Mouse (Mus musculus) liver (tissue): Measurements from ENCODE around the gene Vmac.

Experiments used
- DNase-seq: peaks from one replicate; pipeline ENCODE4 v3.0.0-alpha.2; 2020; ENCODE audit warnings: mixed read lengths

Vmac gene

GRCm38 (mm10) chr17:56738221-56738620 lies 20.4 kb upstream of the Vmac start:
- DNase-seq, result no peak

- DNase-seq, result peak; percentile 57
Observed at GRCm38 (mm10) chr17:56736534-56736933, 18.7 kb upstream of the Vmac start.

DNA sequence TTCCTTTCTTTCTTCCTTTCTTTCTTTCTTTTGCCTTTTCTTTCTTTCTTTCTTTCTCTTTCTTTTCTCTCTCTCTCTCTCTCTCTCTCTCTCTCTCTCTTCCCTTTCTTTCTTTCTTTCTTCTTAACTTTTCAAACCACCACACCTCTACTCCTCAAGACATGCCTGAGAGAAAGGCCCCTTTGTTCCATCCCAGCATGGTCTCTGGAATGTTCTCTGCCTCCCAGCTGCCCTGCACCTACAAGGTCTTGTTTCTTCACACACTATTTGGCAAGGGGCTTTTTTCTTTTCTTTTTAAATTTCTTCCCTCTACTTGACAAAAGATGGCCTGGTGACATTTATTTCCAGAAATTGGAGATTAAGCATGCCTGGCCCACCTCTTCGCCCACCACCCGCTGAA lies 11.8 kb upstream of the Vmac start:
- DNase-seq, result no peak

GRCm38 (mm10) chr17:56729151-56729550 lies 11.3 kb upstream of the Vmac start:
- DNase-seq, result no peak

- peak; percentile 33 for DNase-seq
Observed at GRCm38 (mm10) chr17:56728117-56728516, 10.3 kb upstream of the Vmac start.

DNA sequence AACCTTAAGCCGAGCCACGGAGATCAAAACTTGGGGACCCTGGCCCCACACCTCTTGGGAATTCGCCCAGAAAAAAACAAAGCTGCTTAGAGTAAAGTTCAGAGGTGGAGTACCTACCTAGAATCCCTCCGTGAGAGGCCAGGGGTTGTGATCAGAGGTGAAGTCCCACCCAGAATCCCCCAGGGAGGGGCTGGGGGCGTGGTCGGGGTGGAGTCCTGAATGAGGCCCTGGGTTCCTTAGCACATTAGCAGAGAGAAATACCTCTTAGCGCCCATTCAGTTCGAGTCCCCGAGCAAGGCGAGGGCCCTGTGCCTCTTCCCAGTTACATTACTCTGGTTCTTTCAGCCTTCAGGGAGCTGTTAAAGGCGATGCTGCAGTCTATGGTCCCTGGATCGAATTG lies 9.8 kb upstream of the Vmac start:
- DNase-seq, result peak; percentile 66

DNA sequence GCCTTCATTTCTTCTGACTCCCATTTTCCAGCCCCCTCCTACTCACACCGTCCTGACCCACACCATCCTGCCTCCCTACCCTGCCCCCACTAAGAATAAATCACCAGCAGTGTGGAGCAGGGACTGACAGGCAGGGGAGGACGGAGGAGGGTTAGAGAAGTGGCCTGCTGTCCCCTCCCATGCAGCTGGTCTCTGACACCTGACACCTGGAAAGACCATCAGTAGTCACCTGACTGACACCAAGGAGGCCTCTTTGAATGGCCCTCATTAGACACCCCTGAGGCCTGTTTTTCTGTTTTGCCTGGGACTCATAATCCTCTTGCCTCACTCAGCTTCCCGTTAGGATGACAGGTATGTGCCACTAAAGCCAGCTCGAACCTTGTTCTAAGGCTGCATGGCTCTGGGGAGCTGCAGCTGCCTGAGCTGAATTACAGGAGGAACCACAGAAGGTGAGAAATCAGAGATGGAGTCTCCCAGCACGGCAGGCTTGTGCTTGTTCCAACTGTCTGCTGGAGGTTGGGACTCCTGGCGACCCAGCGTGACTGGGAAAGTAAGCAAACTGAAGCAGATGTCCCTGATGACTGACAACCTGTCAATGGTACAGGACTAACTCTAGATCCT lies 9.3 kb upstream of the Vmac start:
- no peak for DNase-seq

DNA sequence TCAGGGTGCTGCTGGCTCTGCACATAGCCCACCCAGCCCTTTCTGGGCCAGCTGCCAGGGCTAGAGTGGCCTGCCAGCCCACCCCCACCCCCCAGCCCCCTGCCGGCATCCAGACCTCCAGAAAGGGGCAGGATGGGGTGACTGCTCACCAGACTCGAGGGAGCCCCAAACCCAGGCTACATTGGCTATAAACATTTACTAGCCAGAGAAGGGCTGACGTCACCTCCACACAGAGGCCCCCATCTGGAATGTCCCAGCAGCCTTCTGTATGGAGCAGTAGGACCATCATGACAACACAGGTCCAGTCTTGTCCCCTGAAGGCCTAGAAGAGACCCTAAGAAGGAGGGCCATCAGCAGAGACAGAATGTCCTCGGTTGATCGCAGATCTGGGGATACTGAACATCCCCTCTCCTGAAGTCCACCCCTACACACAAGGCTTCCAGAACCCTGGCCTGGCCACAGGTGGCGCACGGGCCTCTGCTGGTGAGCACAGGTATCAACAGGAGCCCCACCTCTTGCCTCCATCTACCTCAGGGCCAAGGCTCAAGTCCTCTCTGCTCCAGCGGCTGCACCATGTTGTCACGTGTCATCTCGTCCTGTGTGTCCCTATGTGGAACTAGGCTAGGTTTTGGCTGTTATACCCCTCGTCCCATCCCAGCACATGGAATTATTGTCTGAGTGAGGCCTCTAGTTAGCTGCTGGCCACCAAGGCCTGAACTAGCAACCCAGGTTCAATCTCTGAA lies 5.8 kb upstream of the Vmac start:
- DNase-seq, result no peak

DNA sequence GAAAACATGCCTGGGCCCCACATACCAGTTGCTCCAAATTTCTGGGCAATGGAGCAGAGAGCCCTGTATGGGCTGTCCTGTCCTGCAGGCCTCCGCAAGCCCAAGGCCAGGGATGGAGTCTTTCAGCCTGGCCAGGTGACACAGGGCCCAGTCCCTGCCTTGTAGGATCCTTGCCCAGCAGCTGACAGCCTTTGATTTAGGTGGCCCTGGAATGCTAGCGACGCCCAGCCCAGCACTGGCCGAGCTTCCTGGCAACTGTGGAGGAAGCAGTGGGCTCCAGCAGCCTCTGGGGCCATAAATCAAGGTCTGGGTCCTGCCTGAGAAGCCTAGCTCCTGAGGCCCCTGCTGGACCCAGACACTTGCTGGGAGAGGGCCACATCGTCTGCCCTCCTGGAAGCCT lies 4.6 kb upstream of the Vmac start:
- DNase-seq, result no peak

DNA sequence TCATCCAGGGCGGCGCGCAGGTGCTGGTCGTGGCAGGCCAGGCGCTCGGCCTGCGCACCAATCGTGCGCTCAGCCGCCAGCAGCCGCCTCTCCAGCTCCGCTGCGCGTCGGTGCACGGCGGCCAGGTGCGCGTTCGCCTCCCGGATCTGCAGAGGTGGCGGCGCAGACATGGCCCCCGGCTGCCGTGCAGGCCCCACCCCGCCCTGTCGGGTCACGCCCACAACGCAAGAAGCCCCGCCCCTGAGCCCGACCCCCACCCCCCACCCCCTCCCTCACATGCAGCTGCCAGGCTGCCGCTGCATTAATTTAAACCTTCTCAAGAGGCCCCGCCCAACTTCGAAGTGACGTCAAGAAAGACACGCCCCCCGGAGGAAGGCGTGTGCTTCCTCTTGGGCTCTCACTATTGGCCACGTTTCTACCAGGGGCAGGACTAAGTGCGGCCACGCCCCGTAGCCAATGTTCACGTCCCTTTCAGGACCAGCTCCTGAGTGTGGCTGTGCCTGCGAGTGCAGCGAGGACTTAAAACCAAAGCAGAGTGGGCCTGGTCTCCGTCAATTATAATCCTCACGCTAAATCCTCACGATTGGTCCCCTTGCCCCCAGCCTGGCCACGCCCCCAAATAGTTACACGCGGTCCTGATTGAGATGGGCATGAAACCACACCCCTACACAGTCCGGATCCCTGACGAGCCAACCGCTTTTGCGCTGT lies 1.0 kb downstream of the Vmac start:
- DNase-seq, result peak; percentile 97

GRCm38 (mm10) chr17:56715914-56716654 lies 1.7 kb downstream of the Vmac start:
- DNase-seq, result no peak

GRCm38 (mm10) chr17:56715360-56715759 lies 2.5 kb downstream of the Vmac start:
- no peak for DNase-seq

- no peak for DNase-seq
Observed at GRCm38 (mm10) chr17:56709708-56710107, 8.1 kb downstream of the Vmac start.

DNA sequence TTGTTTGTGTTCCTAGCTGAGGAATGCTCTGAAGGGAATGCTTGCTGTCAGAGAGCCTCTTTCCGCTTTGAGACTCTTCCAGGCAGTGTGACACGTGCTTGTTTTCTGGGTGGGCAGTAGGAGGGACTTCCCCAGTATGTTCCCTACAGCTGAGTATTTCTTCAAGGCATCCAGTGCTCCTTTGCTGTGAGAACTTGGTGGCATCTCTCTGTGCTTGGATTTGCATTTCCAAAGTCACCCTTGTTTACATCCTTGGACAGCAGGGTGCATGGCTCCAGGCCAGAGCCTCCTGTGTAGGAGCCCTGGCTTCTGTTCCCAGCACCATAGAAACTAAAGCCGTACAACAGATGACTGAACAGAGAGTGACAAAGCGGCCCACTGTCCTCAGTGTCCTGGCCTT lies 9.1 kb downstream of the Vmac start:
- no peak for DNase-seq

- DNase-seq, result no peak
Observed at GRCm38 (mm10) chr17:56706515-56706914, 11.3 kb downstream of the Vmac start.

DNA sequence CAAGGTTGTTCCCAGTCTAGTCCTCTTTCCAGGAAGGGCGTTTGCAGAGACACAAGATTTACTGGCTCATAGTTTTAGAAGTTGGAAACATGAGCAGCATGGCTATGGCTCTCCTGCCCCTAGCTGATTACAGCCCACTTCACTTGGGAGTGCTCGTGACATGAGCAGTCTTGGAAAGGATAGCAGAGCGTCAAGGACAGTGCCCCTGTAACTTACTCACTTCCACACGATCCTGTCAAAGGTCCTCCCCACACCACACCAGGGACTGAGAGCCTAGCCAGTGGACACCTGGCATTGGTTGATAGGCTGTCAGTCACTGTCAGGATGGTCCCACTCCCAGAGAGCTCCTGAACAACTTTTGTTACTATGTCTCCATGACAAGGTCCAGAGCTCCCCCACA lies 14.8 kb downstream of the Vmac start:
- DNase-seq, result no peak

GRCm38 (mm10) chr17:56700451-56700850 lies 17.4 kb downstream of the Vmac start:
- DNase-seq, result no peak

- DNase-seq, result no peak
Observed at GRCm38 (mm10) chr17:56693851-56694310, 23.9 kb downstream of the Vmac start.

GRCm38 (mm10) chr17:56693395-56693794 lies 24.4 kb downstream of the Vmac start:
- no peak for DNase-seq

DNA sequence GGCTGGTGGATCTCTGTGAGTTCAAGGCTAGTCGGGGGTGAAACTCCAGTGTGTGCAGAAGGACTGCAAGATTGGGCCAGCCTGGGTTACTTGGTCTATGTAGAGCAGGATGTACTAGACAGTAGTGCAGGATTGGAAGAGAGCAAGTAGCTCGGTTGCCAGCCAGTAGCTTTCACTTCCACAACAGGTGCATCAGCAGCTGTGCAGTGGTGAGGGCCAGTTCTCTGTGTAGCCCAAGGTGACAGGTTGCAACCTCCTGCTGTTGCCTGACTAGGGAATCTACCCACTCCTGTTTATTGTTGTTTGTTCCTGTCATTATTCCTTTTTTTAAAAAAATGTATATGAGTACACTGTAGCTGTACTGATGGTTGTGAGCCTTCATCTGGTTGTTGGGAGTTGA lies 29.1 kb downstream of the Vmac start:
- DNase-seq, result no peak

- DNase-seq, result peak; percentile 74
Observed at GRCm38 (mm10) chr17:56688045-56688444, 29.8 kb downstream of the Vmac start.

GRCm38 (mm10) chr17:56686801-56687200 lies 31.0 kb downstream of the Vmac start:
- DNase-seq, result no peak

GRCm38 (mm10) chr17:56684649-56685048 lies 33.2 kb downstream of the Vmac start:
- no peak for DNase-seq
